Mouse (Mus musculus): ENCODE results near the gene Kalrn.
"Not testable (repeated sequence)": the region's sequence is repeated elsewhere in the genome, so short reads cannot be mapped to it uniquely, and the experiment has no call there.

The Kalrn gene

GRCm38 (mm10) chr16:34112490-34112889 lies 460.8 kb downstream of the Kalrn start:
- peak in 1 of 2 experiments; percentile 8 for DNase-seq (ENCODE audit: low spot score in 2 of 2)

GRCm38 (mm10) chr16:34110840-34111625 lies 462.3 kb downstream of the Kalrn start:
- DNase-seq (ENCODE audit: low spot score in 2 of 2) = no peak

- DNase-seq (ENCODE audit: low spot score in 2 of 2) = no peak
Measured at GRCm38 (mm10) chr16:34104427-34104826, 468.9 kb downstream of the Kalrn start.

GRCm38 (mm10) chr16:34102742-34103141 lies 470.6 kb downstream of the Kalrn start:
- DNase-seq (ENCODE audit: low spot score in 2 of 2) = no peak

GRCm38 (mm10) chr16:34099795-34100194 lies 473.5 kb downstream of the Kalrn start:
- no peak for DNase-seq (ENCODE audit: low spot score in 2 of 2)

GRCm38 (mm10) chr16:34095548-34096141 lies 477.7 kb downstream of the Kalrn start:
- peak; percentile 17 to 26 for DNase-seq (ENCODE audit: low spot score in 2 of 2)

- DNase-seq (ENCODE audit: low spot score in 2 of 2) = no peak
Measured at GRCm38 (mm10) chr16:34095093-34095465, 478.3 kb downstream of the Kalrn start.

GRCm38 (mm10) chr16:34094446-34095092 lies 478.8 kb downstream of the Kalrn start:
- peak in 1 of 2 experiments; percentile 22 for DNase-seq (ENCODE audit: low spot score in 2 of 2)

- no peak for DNase-seq (ENCODE audit: low spot score in 2 of 2)
Measured at GRCm38 (mm10) chr16:34093734-34094445, 479.4 kb downstream of the Kalrn start.

- no peak for DNase-seq (ENCODE audit: low spot score in 2 of 2)
Measured at GRCm38 (mm10) chr16:34089528-34090095, 483.7 kb downstream of the Kalrn start.

GRCm38 (mm10) chr16:34089022-34089421 lies 484.3 kb downstream of the Kalrn start:
- no peak for DNase-seq (ENCODE audit: low spot score in 2 of 2)

- no peak for DNase-seq (ENCODE audit: low spot score in 2 of 2)
Measured at GRCm38 (mm10) chr16:34088331-34088730, 485.0 kb downstream of the Kalrn start.

GRCm38 (mm10) chr16:34084135-34084920 lies 489.0 kb downstream of the Kalrn start:
- DNase-seq (ENCODE audit: low spot score in 2 of 2) = no peak

- no peak for DNase-seq (ENCODE audit: low spot score in 2 of 2)
Measured at GRCm38 (mm10) chr16:34082494-34083469, 490.6 kb downstream of the Kalrn start.

- no peak for DNase-seq (ENCODE audit: low spot score in 2 of 2)
Measured at GRCm38 (mm10) chr16:34081683-34082438, 491.5 kb downstream of the Kalrn start.

GRCm38 (mm10) chr16:34081314-34081682 lies 492.0 kb downstream of the Kalrn start:
- DNase-seq (ENCODE audit: low spot score in 2 of 2) = not testable (repeated sequence)

GRCm38 (mm10) chr16:34080818-34081217 lies 492.5 kb downstream of the Kalrn start:
- no peak for DNase-seq (ENCODE audit: low spot score in 2 of 2)

- no peak for DNase-seq (ENCODE audit: low spot score in 2 of 2)
Measured at GRCm38 (mm10) chr16:34079511-34079910, 493.8 kb downstream of the Kalrn start.

GRCm38 (mm10) chr16:34078732-34079131 lies 494.6 kb downstream of the Kalrn start:
- no peak for DNase-seq (ENCODE audit: low spot score in 2 of 2)

Data from thymus, postnatal 10 days (tissue).